Mouse (Mus musculus): Measurements from ENCODE around the gene Znrf1.

DNA sequence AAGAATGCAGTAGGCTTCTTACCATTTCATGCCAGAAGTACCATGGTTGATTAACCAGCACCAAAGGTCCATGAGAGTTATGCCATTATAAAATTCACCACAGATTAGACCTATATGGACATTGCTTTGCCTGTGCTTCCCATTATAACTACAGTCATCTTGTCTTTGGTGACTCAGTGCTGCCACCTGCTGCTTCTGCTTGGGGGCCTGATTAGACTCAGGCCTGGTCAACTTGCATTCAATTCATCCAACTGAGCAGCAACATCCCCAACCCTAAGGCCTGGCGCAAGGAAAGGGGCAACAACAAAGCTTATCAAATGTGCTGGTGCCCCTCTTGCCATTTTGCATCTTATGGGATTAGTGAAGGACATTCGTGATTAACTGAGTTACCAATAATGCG is 126.6 kb downstream of the Znrf1 start:
- peak; percentile 92 for TF ChIP-seq CTCF (IDR thresholded peaks at IDR 0.05; ENCODE audit: low read depth)
- TF ChIP-seq EP300 (optimal IDR thresholded peaks at IDR 0.05), result no peak

Measured in stomach, postnatal 0 days (tissue).